Mouse (Mus musculus) erythroblast, embryonic 14.5 days (primary cell): ENCODE results near the gene Hfe2. TPM values are rescaled to one million over a fixed set of nuclear protein-coding genes. Genes with fewer than 3 reads are reported as not detected.
A peak's percentile ranks its signal among the peaks of the same experiment; 100 is the strongest.

Experiments used
- H3K27me3 ChIP-seq: 2 replicates; pipeline ENCODE4 v1.6.1; 2012; ENCODE audit warnings: inconsistent platforms; ENCODE audit not compliant: control insufficient read depth
- H3K36me3 ChIP-seq: 2 replicates; pipeline ENCODE4 v1.6.1; 2012; ENCODE audit warnings: mild to moderate bottlenecking, inconsistent platforms; ENCODE audit not compliant: control insufficient read depth
- H3K4me1 ChIP-seq: 2 replicates; pipeline ENCODE4 v1.6.1; 2012; ENCODE audit warnings: inconsistent platforms; ENCODE audit not compliant: control insufficient read depth
- H3K4me3 ChIP-seq: replicated peaks from 2 replicates; pipeline ENCODE3; 2012; ENCODE audit warnings: moderate library complexity, mild to moderate bottlenecking, inconsistent platforms
- H3K9me3 ChIP-seq: 2 replicates; pipeline ENCODE4 v1.6.1; 2012; ENCODE audit warnings: low read length, inconsistent platforms, mixed read lengths; ENCODE audit not compliant: control insufficient read depth
- GATA1 ChIP-seq: IDR thresholded peaks from 2 replicates; pipeline ENCODE4 v1.6.1; 2012; ENCODE audit warnings: low read length, inconsistent platforms, mixed read lengths
- TAL1 ChIP-seq: IDR thresholded peaks from 3 replicates; pipeline ENCODE4 v1.6.1; 2012; ENCODE audit warnings: low read length, inconsistent platforms, mixed read lengths
- polyA plus RNA-seq: library from polyadenylated mRNA; stranded (reverse); fragments of >175 nt; gene quantifications from 2 replicates; pipeline ENCODE4 v1.2.3, GENCODE M21; 2012

The Hfe2 gene
- polyA plus RNA-seq, 1 experiment: not detected

- TF ChIP-seq TAL1: no peak
- no peak for TF ChIP-seq GATA1
- Histone ChIP-seq H3K36me3 (peaks cover 9% of the 10 kb centered on the region), H3K27me3 (peaks cover 2% of the 10 kb centered on the region; the same call in 1 of the 2 replicates), H3K4me3 (no peak overlapping the region), H3K4me1 (peaks cover 20% of the 10 kb centered on the region), H3K9me3 (no peaks in the 10 kb centered on the region)
Measured at GRCm38 (mm10) chr3:96554251-96554650, 29.3 kb downstream of the Hfe2 start.

- no peaks in the 10 kb centered on the region for H3K9me3 ChIP-seq
- TF ChIP-seq GATA1: no peak
- TF ChIP-seq TAL1: no peak
Measured at GRCm38 (mm10) chr3:96555041-96555596, 30.1 kb downstream of the Hfe2 start.

DNA sequence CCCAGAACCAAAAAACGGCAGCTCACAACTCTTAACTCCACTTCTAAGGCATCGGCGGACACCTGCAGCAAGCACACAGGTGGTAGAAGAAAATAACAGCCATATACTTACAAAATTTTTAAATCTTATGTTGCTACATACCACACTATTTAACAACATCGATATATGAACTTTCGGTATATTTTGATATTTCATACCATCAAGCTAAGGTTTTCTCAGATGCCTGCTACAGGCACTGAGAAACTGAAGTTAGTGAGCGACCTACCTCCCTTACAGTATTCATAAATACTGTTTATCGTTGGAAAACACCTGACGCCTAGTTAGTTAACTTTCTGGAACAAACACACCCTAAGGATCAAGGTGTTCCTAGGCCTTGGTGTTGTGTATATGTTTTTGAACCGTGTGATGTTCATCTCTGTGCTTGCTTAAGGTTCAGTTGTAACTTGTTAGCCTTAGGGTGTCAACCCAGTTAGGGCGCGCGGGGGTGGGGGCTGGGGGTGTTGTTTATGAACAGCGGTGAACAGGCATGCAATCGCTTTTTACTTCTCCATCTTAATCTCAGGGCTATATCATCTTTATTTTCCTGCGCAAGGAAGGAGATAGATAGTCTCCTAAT lies 31.1 kb downstream of the Hfe2 start:
- Histone ChIP-seq H3K9me3 (no peaks in the 10 kb centered on the region), H3K4me1 (peaks cover 39% of the 10 kb centered on the region), H3K4me3 (peak overlapping the region; percentile 100), H3K36me3 (peaks cover 27% of the 10 kb centered on the region), H3K27me3 (peaks cover 2% of the 10 kb centered on the region; the same call in 1 of the 2 replicates)
- TF ChIP-seq GATA1 (no peak), TAL1 (no peak)

More at GRCm38 (mm10) chr3:96555041-96555596, 30.1 kb downstream of the Hfe2 start:
- H3K27me3 ChIP-seq: peaks cover 2% of the 10 kb centered on the region; the same call in 1 of the 2 replicates
- H3K4me3 ChIP-seq: no peak overlapping the region
- peaks cover 18% of the 10 kb centered on the region for H3K36me3 ChIP-seq
- peaks cover 29% of the 10 kb centered on the region for H3K4me1 ChIP-seq

DNA sequence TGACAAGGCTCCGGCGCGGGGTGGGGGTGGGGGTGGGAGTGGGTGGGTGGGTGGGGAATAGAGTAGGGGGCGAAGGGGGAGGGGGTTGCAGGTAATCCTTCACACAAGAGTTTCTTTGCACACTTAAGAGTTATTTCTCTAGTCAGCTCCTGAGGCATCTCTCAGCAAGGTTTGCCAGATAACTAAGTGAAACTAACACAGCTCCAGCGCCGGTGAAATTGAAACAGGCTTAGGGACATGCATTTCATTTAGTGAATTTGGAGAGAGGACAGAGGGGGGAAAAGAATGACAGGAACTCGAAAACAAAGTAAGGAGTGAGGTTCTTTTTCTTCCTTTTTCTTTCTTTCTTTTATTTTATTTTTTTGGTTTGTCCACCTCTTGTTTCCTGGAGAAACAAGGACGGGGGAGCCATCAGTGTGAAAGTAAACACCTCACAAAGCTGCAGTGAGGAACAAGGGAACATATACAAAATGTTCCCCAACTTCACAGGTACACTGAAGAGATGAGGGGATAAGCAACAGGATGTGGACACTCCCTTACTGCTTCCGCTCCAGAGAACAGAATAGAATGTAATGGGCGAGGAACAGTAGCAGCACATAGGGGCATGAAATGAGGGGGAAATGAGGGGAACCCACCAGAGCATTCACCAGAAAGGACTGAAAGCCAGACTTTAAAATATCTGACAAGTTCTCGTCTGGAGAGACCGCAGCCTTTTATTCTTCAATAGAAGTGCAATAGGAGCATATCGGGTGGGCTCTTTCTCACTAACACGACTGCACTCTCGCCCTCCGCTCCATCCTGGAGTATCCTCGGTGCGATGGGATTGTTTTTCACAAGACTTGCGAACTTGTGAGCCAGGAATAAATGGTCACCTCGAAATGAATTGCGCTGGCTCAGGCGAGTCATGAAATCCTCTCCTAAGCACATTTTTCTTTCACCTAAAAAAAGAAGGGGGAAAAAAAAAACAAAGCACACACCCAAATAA lies 32.0 kb downstream of the Hfe2 start:
- peaks cover under 1% of the 10 kb centered on the region; the same call in 1 of the 2 replicates for H3K27me3 ChIP-seq
- TF ChIP-seq TAL1 (no peak), GATA1 (peak; percentile 96)
- peaks cover 43% of the 10 kb centered on the region for H3K4me1 ChIP-seq
- H3K36me3 ChIP-seq: peaks cover 34% of the 10 kb centered on the region
- H3K9me3 ChIP-seq: no peaks in the 10 kb centered on the region
- H3K4me3 ChIP-seq: peak overlapping the region; percentile 100

DNA sequence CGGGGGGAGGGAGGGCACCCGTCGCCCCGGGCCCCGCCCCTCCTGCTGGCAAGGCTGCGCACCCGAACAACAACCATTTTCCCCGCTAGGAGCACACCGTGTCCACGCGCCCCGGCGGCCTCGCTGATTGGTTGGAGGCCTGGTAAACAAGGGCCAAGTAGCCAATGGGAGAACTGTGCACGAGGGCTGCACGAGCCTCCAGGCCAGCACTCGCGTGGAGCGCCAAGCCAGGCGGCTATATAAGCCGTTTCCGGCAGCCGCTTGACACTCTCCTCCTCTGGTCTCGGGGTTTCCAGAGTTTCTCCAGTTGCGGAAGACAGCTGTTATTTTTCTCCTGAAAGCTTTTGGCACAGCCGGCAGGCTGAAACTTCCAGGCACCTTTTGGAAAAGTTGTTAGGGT lies 32.7 kb downstream of the Hfe2 start, which contains the start of gene Txnip:
TSS of gene Txnip (plus strand) at position 264 of the 400 bp plus-strand sequence.
- TF ChIP-seq GATA1 (no peak), TAL1 (no peak)
- H3K4me1 ChIP-seq: peaks cover 43% of the 10 kb centered on the region

GRCm38 (mm10) chr3:96558159-96558558 lies 33.2 kb downstream of the Hfe2 start:
- Histone ChIP-seq H3K27me3 (no peaks in the 10 kb centered on the region), H3K36me3 (peaks cover 35% of the 10 kb centered on the region), H3K4me3 (peak overlapping the region; percentile 100), H3K4me1 (peaks cover 43% of the 10 kb centered on the region), H3K9me3 (no peaks in the 10 kb centered on the region)
- no peak for TF ChIP-seq GATA1
- no peak for TF ChIP-seq TAL1

More for the DNA sequence above, 32.7 kb downstream of the Hfe2 start, which contains the start of gene Txnip:
- Histone ChIP-seq H3K4me3 (peak within 1 kb of the TSS; percentile 100), H3K9me3 (no peaks in the 10 kb centered on the region), H3K36me3 (peaks cover 35% of the 10 kb centered on the region), H3K27me3 (no peaks in the 10 kb centered on the region)

DNA sequence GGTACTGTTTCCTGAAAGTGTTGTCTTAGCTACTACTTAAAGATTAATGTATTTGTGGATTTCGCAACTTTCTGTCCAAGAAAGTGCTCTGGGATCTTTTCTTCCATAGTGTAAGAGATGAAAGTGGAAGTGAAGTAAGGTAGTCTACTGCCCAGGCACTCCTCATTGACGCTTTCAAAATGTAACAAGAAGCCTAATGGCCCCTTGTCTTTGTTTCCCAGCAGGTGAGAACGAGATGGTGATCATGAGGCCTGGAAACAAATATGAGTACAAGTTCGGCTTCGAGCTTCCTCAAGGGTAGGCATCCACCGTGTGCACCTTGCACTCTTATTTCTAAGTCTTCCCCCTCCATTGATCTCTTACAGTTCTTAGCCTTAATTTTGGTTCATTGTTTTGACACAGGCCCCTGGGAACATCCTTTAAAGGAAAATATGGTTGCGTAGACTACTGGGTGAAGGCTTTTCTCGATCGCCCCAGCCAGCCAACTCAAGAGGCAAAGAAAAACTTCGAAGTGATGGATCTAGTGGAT lies 33.8 kb downstream of the Hfe2 start:
- Histone ChIP-seq H3K4me1 (peaks cover 43% of the 10 kb centered on the region), H3K9me3 (no peaks in the 10 kb centered on the region), H3K36me3 (peaks cover 35% of the 10 kb centered on the region), H3K27me3 (no peaks in the 10 kb centered on the region), H3K4me3 (peak overlapping the region; percentile 100)
- TF ChIP-seq GATA1 (no peak), TAL1 (no peak)

DNA sequence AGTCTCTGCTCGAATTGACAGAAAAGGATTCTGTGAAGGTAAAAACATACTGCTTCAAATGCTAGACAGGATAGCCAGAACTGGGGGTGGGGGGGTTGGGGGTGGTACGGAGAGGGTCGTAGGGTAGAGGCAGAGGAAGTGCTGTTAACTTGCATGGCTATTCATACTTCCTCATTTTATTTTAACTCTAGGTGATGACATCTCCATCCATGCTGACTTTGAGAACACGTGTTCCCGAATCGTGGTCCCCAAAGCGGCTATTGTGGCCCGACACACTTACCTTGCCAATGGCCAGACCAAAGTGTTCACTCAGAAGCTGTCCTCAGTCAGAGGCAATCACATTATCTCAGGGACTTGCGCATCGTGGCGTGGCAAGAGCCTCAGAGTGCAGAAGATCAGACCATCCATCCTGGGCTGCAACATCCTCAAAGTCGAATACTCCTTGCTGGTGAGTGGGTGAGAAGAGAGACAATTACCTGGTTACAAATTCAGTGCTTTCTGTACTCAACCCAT lies 34.5 kb downstream of the Hfe2 start:
- Histone ChIP-seq H3K27me3 (no peaks in the 10 kb centered on the region), H3K4me1 (peaks cover 48% of the 10 kb centered on the region), H3K4me3 (peak overlapping the region; percentile 100), H3K9me3 (no peaks in the 10 kb centered on the region), H3K36me3 (peaks cover 35% of the 10 kb centered on the region)
- no peak for TF ChIP-seq TAL1
- no peak for TF ChIP-seq GATA1
